Mouse (Mus musculus) neural tube, embryonic 14.5 days (tissue): ENCODE results near the gene Bud23. TPM values are rescaled to one million over a fixed set of nuclear protein-coding genes. Genes with fewer than 3 reads are reported as not detected.

Experiments used
- ATAC-seq: fragments of 200-750 bp; cut with Nextera tagmentation; 2 replicates; pipeline ENCODE4 v1.8.0; 2017; ENCODE audit warnings: low read depth, mild to moderate bottlenecking, moderate TSS enrichment, moderate library complexity
- H3K27ac ChIP-seq: fragments of 300-500 bp; sonication (generic); 2 replicates; pipeline ENCODE4 v1.5.1; 2014; ENCODE audit warnings: low read depth, mild to moderate bottlenecking, control low read depth, low read length, moderate library complexity, mixed read lengths
- H3K27me3 ChIP-seq: fragments of 300-500 bp; sonication (generic); 2 replicates; pipeline ENCODE4 v1.6.1; 2014; ENCODE audit warnings: low read length; ENCODE audit not compliant: control insufficient read depth, insufficient read depth
- H3K36me3 ChIP-seq: fragments of 300-500 bp; sonication (generic); 2 replicates; pipeline ENCODE4 v1.6.1; 2014; ENCODE audit warnings: low read length, mixed read lengths; ENCODE audit not compliant: control insufficient read depth, insufficient read depth
- H3K4me1 ChIP-seq: fragments of 300-500 bp; sonication (generic); 2 replicates; pipeline ENCODE4 v1.6.1; 2014; ENCODE audit warnings: low read length; ENCODE audit not compliant: control insufficient read depth, insufficient read depth
- H3K4me2 ChIP-seq: fragments of 300-500 bp; sonication (generic); 2 replicates; pipeline ENCODE4 v1.6.1; 2014; ENCODE audit warnings: mild to moderate bottlenecking, low read depth, low read length, control low read depth
- H3K4me3 ChIP-seq: fragments of 300-500 bp; sonication (generic); 2 replicates; pipeline ENCODE4 v1.5.1; 2014; ENCODE audit warnings: low read depth, low read length, control low read depth, mixed read lengths
- H3K9ac ChIP-seq: fragments of 300-500 bp; sonication (generic); replicated peaks from 2 replicates; pipeline ENCODE4 v1.6.1; 2014; ENCODE audit warnings: low read depth, mild to moderate bottlenecking, control low read depth, low read length, mixed read lengths
- H3K9me3 ChIP-seq: fragments of 300-500 bp; sonication (generic); 2 replicates; pipeline ENCODE4 v1.6.1; 2016; ENCODE audit warnings: low read length; ENCODE audit not compliant: control insufficient read depth
- WGBS: fragments of 180-500 bp; shearing (Covaris S2); extraction: QIAGEN DNeasy Blood & Tissue Kit; methylation state at CpG from one replicate; pipeline ENCODE4 v1.1.7; 2014; 5-methylcytosine and 5-hydroxymethylcytosine counted together
- polyA plus RNA-seq: library from polyadenylated mRNA; unstranded; fragments of >200 nt; fragmentation: Nextera tagmentation; extraction: Ambion mirVana; gene quantifications from 2 replicates; pipeline ENCODE4 v1.2.1, GENCODE M21; 2014

The Bud23 gene
- polyA plus RNA-seq, 1 experiment from 2014 or later = 72.5 TPM

DNA sequence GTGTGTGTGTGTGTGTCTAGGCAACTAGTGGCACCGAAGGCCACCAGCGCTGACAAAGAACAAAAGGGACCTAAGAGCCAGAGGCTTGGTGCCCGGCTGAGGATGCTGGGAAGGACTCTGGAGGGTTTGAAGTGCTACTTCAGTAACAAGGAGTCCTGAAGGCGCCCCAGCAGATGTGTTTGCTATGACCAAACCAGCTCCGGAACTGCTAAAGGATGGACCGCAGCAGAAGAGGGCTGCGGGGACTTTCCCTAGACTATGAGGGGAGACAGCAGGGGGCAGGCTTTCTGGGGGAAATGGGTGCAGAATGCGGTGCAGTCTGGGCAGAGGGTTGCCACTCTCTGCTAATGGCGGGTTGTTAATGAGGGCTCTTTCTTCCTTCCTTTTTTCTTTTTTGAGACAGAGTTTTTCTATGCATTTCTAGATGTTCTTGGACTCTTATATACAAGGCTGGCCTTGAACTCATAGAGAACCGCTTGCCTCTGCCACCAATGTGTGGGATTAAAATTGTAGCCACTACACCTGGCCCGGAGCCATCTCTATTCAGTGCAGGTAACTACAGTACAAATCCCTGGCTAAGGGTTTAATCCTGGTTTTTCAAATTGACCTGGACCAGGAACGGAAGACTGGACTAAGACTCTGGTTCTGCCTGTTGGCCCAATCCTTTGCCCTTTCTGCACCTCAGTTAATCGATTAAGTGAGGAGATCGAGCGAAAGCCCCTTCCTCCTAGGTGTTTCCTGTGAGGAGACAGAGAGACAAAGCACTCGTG lies 56.8 kb downstream of the Bud23 start:
- no peaks in the 10 kb centered on the region for H3K9me3 ChIP-seq
- 30% methylated on average over 16 of the region's 16 CpGs for WGBS
- no peak for ATAC-seq

More for the DNA sequence above, 56.8 kb downstream of the Bud23 start:
- Histone ChIP-seq H3K27ac (peak overlapping the region; percentile 98), H3K4me1 (peaks cover 8% of the 10 kb centered on the region; the same call in 1 of the 2 replicates), H3K27me3 (no peaks in the 10 kb centered on the region), H3K4me3 (peak overlapping the region; percentile 55), H3K36me3 (no peaks in the 10 kb centered on the region), H3K4me2 (peak overlapping the region; percentile 89), H3K9ac (peak overlapping the region; percentile 74)

Other genes starting within 250 kb of the Bud23 start
- not detected in 2 replicates for gene Tmem270, start 158.2 kb downstream of the Bud23 start, polyA plus RNA-seq
- 0.32 TPM in 1 of 2 replicates, not detected in the other for gene Cldn13, start 149.4 kb downstream of the Bud23 start, polyA plus RNA-seq
- 3.7 and 7.4 TPM in 2 replicates for gene Mettl27, start 132.6 kb downstream of the Bud23 start, polyA plus RNA-seq
- gene Cldn4, start 118.0 kb downstream of the Bud23 start, polyA plus RNA-seq = not detected in 2 replicates
- 0.48 and 0.57 TPM in 2 replicates for gene Cldn3, start 78.7 kb downstream of the Bud23 start, polyA plus RNA-seq
- gene Abhd11, start 55.8 kb downstream of the Bud23 start, polyA plus RNA-seq = 74.8 and 79.6 TPM in 2 replicates
- 120 and 132 TPM in 2 replicates for gene Stx1a, start 41.5 kb downstream of the Bud23 start, polyA plus RNA-seq
- gene Dnajc30, start 757 bp downstream of the Bud23 start, polyA plus RNA-seq = 42.2 and 47.0 TPM in 2 replicates
- 26.9 and 28.8 TPM in 2 replicates for gene Vps37d, start 13.3 kb upstream of the Bud23 start, polyA plus RNA-seq
- 0.27 and 0.89 TPM in 2 replicates for gene Mlxipl, start 24.9 kb upstream of the Bud23 start, polyA plus RNA-seq
- gene Tbl2, start 84.7 kb upstream of the Bud23 start, polyA plus RNA-seq = 16.4 and 17.2 TPM in 2 replicates
- 40.0 and 41.6 TPM in 2 replicates for gene Bcl7b, start 103.3 kb upstream of the Bud23 start, polyA plus RNA-seq
- 35.0 and 37.3 TPM in 2 replicates for gene Baz1b, start 122.3 kb upstream of the Bud23 start, polyA plus RNA-seq
- 10.0 and 12.0 TPM in 2 replicates for gene Fzd9, start 186.3 kb upstream of the Bud23 start, polyA plus RNA-seq